Mouse (Mus musculus) left cerebral cortex, adult 11 months (tissue): ENCODE measurements around the gene Nova1.

Source experiments
- DNase-seq: peaks from one replicate; pipeline ENCODE4 v3.0.0; 2022; ENCODE audit warnings: low spot score

Gene Nova1

GRCm38 (mm10) chr12:46818856-46819347, at the start of gene Nova1:
Nova1 (minus strand) TSS chr12:46818929.
- peak; percentile 62 for DNase-seq

GRCm38 (mm10) chr12:46819348-46820022, 756 bp upstream of the Nova1 start:
- DNase-seq, result peak; percentile 93

GRCm38 (mm10) chr12:46818021-46818855, 491 bp downstream of the Nova1 start:
- DNase-seq, result peak; percentile 37

- DNase-seq, result no peak
These were observed 1.4 kb downstream of the Nova1 start for GRCm38 (mm10) chr12:46817211-46817803.

GRCm38 (mm10) chr12:46816291-46816690, 2.4 kb downstream of the Nova1 start:
- no peak for DNase-seq

- DNase-seq, result no peak
These were observed 3.0 kb downstream of the Nova1 start for GRCm38 (mm10) chr12:46815697-46816096.

GRCm38 (mm10) chr12:46814820-46815219, 3.9 kb downstream of the Nova1 start:
- no peak for DNase-seq

GRCm38 (mm10) chr12:46801311-46801710, 17.4 kb downstream of the Nova1 start:
- DNase-seq, result no peak

- no peak for DNase-seq
These were observed 36.1 kb downstream of the Nova1 start for GRCm38 (mm10) chr12:46782301-46783280.

GRCm38 (mm10) chr12:46781481-46781880, 37.2 kb downstream of the Nova1 start:
- DNase-seq, result no peak

- DNase-seq, result no peak
These were observed 37.7 kb downstream of the Nova1 start for GRCm38 (mm10) chr12:46780983-46781382.

- no peak for DNase-seq
These were observed 59.3 kb downstream of the Nova1 start for GRCm38 (mm10) chr12:46759450-46759849.

GRCm38 (mm10) chr12:46754325-46754848, 64.3 kb downstream of the Nova1 start:
- no peak for DNase-seq

- DNase-seq, result no peak
These were observed 65.6 kb downstream of the Nova1 start for GRCm38 (mm10) chr12:46753096-46753495.

- DNase-seq, result no peak
These were observed 85.5 kb downstream of the Nova1 start for GRCm38 (mm10) chr12:46733261-46733660.

- DNase-seq, result no peak
These were observed 86.8 kb downstream of the Nova1 start for GRCm38 (mm10) chr12:46731943-46732342.

- DNase-seq, result no peak
These were observed 96.8 kb downstream of the Nova1 start for GRCm38 (mm10) chr12:46721914-46722313.

- DNase-seq, result no peak
These were observed 99.7 kb downstream of the Nova1 start for GRCm38 (mm10) chr12:46719076-46719475.

GRCm38 (mm10) chr12:46710094-46710493, 108.6 kb downstream of the Nova1 start:
- DNase-seq, result no peak

- no peak for DNase-seq
These were observed 109.3 kb downstream of the Nova1 start for GRCm38 (mm10) chr12:46709475-46709874.

GRCm38 (mm10) chr12:46700202-46700601, 118.5 kb downstream of the Nova1 start:
- DNase-seq, result no peak
